Mouse (Mus musculus) cerebellum, adult 2 months (tissue): ENCODE data around the gene Upf1. TPM values are rescaled to one million over a fixed set of nuclear protein-coding genes. Genes with fewer than 3 reads are reported as not detected.

Experiments
- DNase-seq, 2 experiments: peaks; one replicate each; pipeline ENCODE4 v3.0.0; 2021
- H3K27ac ChIP-seq: fragments of 200-500 bp; 2 replicates; pipeline ENCODE4 v1.5.1; 2012; ENCODE audit warnings: low read length, control low read depth, inconsistent platforms; ENCODE audit not compliant: insufficient read depth
- H3K27me3 ChIP-seq: fragments of 200-500 bp; 2 replicates; pipeline ENCODE4 v1.6.1; 2012; ENCODE audit warnings: inconsistent platforms, mild to moderate bottlenecking, low read length, moderate library complexity; ENCODE audit not compliant: control insufficient read depth, insufficient read depth
- H3K4me1 ChIP-seq: fragments of 200-500 bp; 2 replicates; pipeline ENCODE4 v1.6.1; 2011; ENCODE audit warnings: low read length; ENCODE audit not compliant: control insufficient read depth, insufficient read depth
- H3K4me3 ChIP-seq: fragments of 200-500 bp; replicated peaks from 2 replicates; pipeline ENCODE3; 2011; ENCODE audit warnings: mild to moderate bottlenecking, low read depth, low read length, control low read depth; ENCODE audit not compliant: insufficient read depth
- CTCF ChIP-seq: fragments of 200-500 bp; IDR thresholded peaks from 2 replicates; pipeline ENCODE4 v1.5.1; 2011; ENCODE audit warnings: low read depth, mild to moderate bottlenecking, control low read depth, low read length, moderate library complexity, borderline replicate concordance; ENCODE audit not compliant: insufficient read depth
- POLR2A ChIP-seq: fragments of 200-500 bp; IDR thresholded peaks from 2 replicates; pipeline ENCODE4 v1.6.1; 2011; ENCODE audit warnings: low read length, control low read depth, borderline replicate concordance; ENCODE audit not compliant: insufficient read depth
- WGBS: fragments of 180-500 bp; shearing (Covaris S2); methylation state at CpG from one replicate; pipeline ENCODE4 v1.1.7; 2018; 5-methylcytosine and 5-hydroxymethylcytosine counted together
- polyA plus RNA-seq: library from polyadenylated mRNA; depleted of rRNA; stranded (reverse); fragments of >200 nt; gene quantifications from 2 replicates; pipeline ENCODE4 v1.2.3, GENCODE M21; 2012

Gene Upf1
- polyA plus RNA-seq, 1 experiment, result 37.9 TPM

- no peak overlapping the region; the same call in 1 of the 2 replicates for H3K27ac ChIP-seq
- TF ChIP-seq CTCF (no peak), POLR2A (no peak)
- H3K4me1 ChIP-seq, result peaks cover 10% of the 10 kb centered on the region
- 14% methylated on average over 15 of the region's 15 CpGs for WGBS
- H3K4me3 ChIP-seq, result peak overlapping the region; percentile 83
- no peaks in the 10 kb centered on the region for H3K27me3 ChIP-seq
- peak; percentile 63 to 66 for DNase-seq
Observed at GRCm38 (mm10) chr8:70316511-70317504, 36.3 kb downstream of the Upf1 start.

DNA sequence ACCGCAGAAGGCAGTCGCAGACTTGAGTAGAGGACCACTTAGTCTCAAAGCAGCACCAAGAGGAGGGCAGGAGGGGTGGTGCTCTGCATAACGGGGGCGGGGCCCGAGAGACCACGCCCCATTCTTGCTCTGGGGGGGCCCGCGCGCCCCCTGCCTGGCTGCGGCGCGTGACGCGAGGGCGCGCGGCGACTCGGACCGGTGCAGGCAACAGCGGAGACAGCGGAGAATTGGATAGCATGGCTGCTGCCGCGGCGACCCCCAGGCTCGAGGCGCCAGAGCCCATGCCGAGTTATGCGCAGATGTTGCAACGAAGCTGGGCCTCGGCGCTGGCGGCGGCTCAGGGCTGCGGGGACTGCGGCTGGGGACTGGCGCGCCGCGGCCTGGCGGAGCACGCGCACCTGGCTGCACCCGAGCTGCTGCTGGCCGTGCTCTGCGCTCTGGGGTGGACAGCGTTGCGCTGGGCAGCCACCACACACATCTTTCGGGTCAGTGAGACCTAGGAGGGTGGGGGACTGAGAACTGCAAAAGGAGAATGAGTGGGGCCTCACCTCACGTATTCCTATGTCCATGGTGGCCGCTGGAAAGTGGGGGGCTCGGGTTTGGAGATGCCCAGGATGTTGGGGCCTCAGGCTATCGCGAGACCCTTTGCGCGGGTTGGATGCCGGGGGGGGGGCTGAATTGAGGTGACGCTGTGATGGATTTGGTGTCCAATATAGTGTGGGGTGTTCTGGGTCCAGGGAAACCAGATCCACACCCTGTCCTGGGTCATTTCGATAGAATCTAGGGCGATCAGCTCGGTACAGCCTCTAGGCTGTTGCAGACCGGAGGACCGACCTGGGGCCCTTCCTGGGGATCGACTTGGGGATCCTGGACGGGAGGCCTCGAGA lies 37.2 kb downstream of the Upf1 start, which contains the start of gene Cers1:
Gene Cers1 (plus strand): TSS at position 152 of the 887 bp plus-strand sequence.
- peaks cover 10% of the 10 kb centered on the region for H3K4me1 ChIP-seq
- DNase-seq, result peak; percentile 80 to 84
- TF ChIP-seq CTCF, result no peak
- TF ChIP-seq POLR2A, result peak; percentile 63
- H3K27ac ChIP-seq, result peak within 1 kb of the TSS; percentile 63
- 2% methylated on average over 66 of the region's 66 CpGs for WGBS
- no peaks in the 10 kb centered on the region for H3K27me3 ChIP-seq
- peak within 1 kb of the TSS; percentile 83 for H3K4me3 ChIP-seq

DNA sequence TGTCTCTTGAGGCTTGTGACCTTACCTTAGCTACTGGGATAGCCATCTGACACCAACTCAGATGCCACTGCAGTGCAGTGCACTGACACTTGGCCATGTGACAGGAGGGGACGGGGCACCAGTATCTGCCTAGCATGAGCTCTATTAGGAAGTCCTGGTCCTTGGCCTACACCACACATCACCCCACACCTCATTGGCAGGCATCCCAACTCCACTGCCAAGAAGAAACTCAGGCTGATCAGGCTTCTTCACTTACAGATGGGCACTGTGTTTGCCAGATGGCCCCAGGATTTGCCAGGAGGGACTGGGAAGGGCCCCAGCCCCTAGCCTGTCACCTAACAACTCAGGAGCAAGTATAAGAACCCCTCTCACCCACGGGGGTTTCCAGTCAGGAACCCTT lies 39.7 kb downstream of the Upf1 start:
- H3K27me3 ChIP-seq, result no peaks in the 10 kb centered on the region
- 6% methylated on average over 2 of the region's 2 CpGs for WGBS
- H3K4me3 ChIP-seq, result no peak overlapping the region
- DNase-seq, result peak in 1 of 2 experiments; percentile 39
- TF ChIP-seq POLR2A, result no peak
- TF ChIP-seq CTCF, result no peak
- H3K4me1 ChIP-seq, result peaks cover 10% of the 10 kb centered on the region
- no peak overlapping the region for H3K27ac ChIP-seq

- Histone ChIP-seq H3K27ac (no peak overlapping the region), H3K4me1 (peaks cover 5% of the 10 kb centered on the region), H3K4me3 (no peak overlapping the region), H3K27me3 (no peaks in the 10 kb centered on the region)
- 27% methylated on average over 2 of the region's 2 CpGs for WGBS
- peak; percentile 61 for TF ChIP-seq CTCF
- no peak for TF ChIP-seq POLR2A
- no peak for DNase-seq
Observed at GRCm38 (mm10) chr8:70309311-70309710, 43.8 kb downstream of the Upf1 start.

- Histone ChIP-seq H3K4me1 (peaks cover 9% of the 10 kb centered on the region; the same call in 1 of the 2 replicates), H3K4me3 (peak overlapping the region; percentile 80), H3K27me3 (no peaks in the 10 kb centered on the region), H3K27ac (peak overlapping the region; percentile 12; the same call in 1 of the 2 replicates)
- DNase-seq, result no peak
- TF ChIP-seq POLR2A (no peak), CTCF (no peak)
- WGBS, result 4% methylated on average over 16 of the region's 16 CpGs
Observed at GRCm38 (mm10) chr8:70302901-70303300, 50.2 kb downstream of the Upf1 start.

DNA sequence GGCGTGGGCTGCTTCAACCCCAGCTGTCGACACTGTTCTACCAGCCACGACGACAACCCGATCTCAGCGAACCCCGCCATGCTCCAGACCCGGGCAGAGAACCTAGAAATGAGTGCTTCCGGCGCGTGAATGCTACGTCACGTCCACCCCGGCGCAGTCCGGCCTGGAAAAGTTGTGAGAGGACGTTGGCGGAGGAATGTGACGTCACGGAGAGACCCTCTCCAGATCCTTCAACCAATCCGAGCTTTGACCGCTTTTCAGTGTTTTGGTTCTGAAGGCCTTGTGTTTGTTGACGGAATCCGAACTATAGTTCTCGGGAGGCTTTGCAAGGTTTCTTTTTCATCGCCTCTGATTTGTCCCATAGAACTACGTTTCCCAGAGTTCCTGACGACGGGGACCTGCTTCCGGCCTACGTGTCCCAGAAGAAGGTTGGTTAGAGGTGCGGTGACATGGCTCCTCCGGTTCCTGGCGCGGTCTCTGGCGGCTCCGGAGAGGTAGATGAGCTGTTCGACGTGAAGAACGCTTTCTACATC lies 50.7 kb downstream of the Upf1 start, which contains the start of the genes Ddx49 and Cope:
Gene Ddx49 (minus strand): TSS at position 132 of the 533 bp plus-strand sequence.
Gene Cope (plus strand): TSS at position 161 of the 533 bp plus-strand sequence.
- peak within 1 kb of the TSS; percentile 57 for H3K27ac ChIP-seq
- WGBS, result under 1% methylated on average over 40 of the region's 40 CpGs
- peaks cover 9% of the 10 kb centered on the region; the same call in 1 of the 2 replicates for H3K4me1 ChIP-seq
- no peaks in the 10 kb centered on the region for H3K27me3 ChIP-seq
- peak; percentile 94 to 97 for DNase-seq
- TF ChIP-seq CTCF (no peak), POLR2A (peak; percentile 73)
- peak within 1 kb of the TSS; percentile 80 for H3K4me3 ChIP-seq

GRCm38 (mm10) chr8:70300881-70301280 lies 52.2 kb downstream of the Upf1 start:
- WGBS, result 68% methylated on average over 3 of the region's 3 CpGs
- Histone ChIP-seq H3K27me3 (no peaks in the 10 kb centered on the region), H3K4me3 (no peak overlapping the region), H3K4me1 (peaks cover 9% of the 10 kb centered on the region; the same call in 1 of the 2 replicates), H3K27ac (no peak overlapping the region)
- no peak for TF ChIP-seq POLR2A
- no peak for TF ChIP-seq CTCF
- DNase-seq, result no peak
